21 mouse cellular contexts compared by ENCODE assay signal in genomic region chr4:131913526-131913925, GRCm38 (mm10). TPM values are rescaled to one million over a fixed set of nuclear protein-coding genes. Genes with fewer than 3 reads are reported as not detected.
DNase-seq lines count a peak whose midpoint lies in the region; ATAC-seq lines count a peak whose summit lies in the region.
"Had no signal": no experiment of that assay in that cellular context is flagged by ENCODE, and none has a peak within 500 bp of the region (broad histone marks: within the 10 kb centered on the region; RNA-seq: fewer than 3 reads in every experiment).

No protein-coding gene starts in this region.

- 34% methylated on average over 10 of the region's 10 CpGs for WGBS in kidney, embryonic 15.5 days
- 36% methylated on average over 10 of the region's 10 CpGs for WGBS in kidney, embryonic 14.5 days
- WGBS in limb, embryonic 10.5 days: 46% methylated on average over 10 of the region's 10 CpGs
- 55% methylated on average over 10 of the region's 10 CpGs for WGBS in neural tube, embryonic 15.5 days

- peaks cover 79% of the 10 kb centered on the region for H3K4me1 ChIP-seq in kidney, embryonic 15.5 days
- H3K4me1 ChIP-seq in kidney, embryonic 14.5 days (ENCODE audit: control insufficient read depth, insufficient read depth, low read length): peaks cover 54% of the 10 kb centered on the region
- H3K4me1 ChIP-seq in limb, embryonic 10.5 days: peaks cover 88% of the 10 kb centered on the region
- peaks cover 45% of the 10 kb centered on the region for H3K4me1 ChIP-seq in neural tube, embryonic 15.5 days

- peaks cover 42% of the 10 kb centered on the region for H3K27me3 ChIP-seq in kidney, embryonic 15.5 days
- H3K27me3 ChIP-seq in kidney, embryonic 14.5 days (ENCODE audit: control insufficient read depth, insufficient read depth, low read length): peaks cover 10% of the 10 kb centered on the region
- peaks cover 57% of the 10 kb centered on the region for H3K27me3 ChIP-seq in limb, embryonic 10.5 days (ENCODE audit: low read depth, poor library complexity, severe bottlenecking)
- peaks cover 44% of the 10 kb centered on the region for H3K27me3 ChIP-seq in neural tube, embryonic 15.5 days (replicated peaks)

- H3K4me3 ChIP-seq in kidney, embryonic 15.5 days (replicated peaks): no peak overlapping the region
- no peak overlapping the region for H3K4me3 ChIP-seq in kidney, embryonic 14.5 days (ENCODE audit: low read length)
- H3K4me3 ChIP-seq in limb, embryonic 10.5 days: no peak overlapping the region
- H3K4me3 ChIP-seq in neural tube, embryonic 15.5 days (replicated peaks): no peak overlapping the region
- H3K4me3 ChIP-seq: forebrain, embryonic 13.5 days; heart, embryonic 12.5 days; limb, embryonic 12.5 days; liver, embryonic 13.5 days; midbrain, embryonic 12.5 days; neural tube, embryonic 13.5 days had no signal

- no peak overlapping the region for H3K9ac ChIP-seq in kidney, embryonic 15.5 days
- no peak overlapping the region for H3K9ac ChIP-seq in kidney, embryonic 14.5 days (ENCODE audit: low read depth, low read length)
- H3K9ac ChIP-seq in neural tube, embryonic 15.5 days (replicated peaks): no peak overlapping the region
- H3K9ac ChIP-seq: forebrain, embryonic 13.5 days; limb, embryonic 12.5 days; liver, embryonic 13.5 days; midbrain, embryonic 12.5 days; neural tube, embryonic 13.5 days had no signal

- H3K27ac ChIP-seq in kidney, embryonic 15.5 days: peak overlapping the region; percentile 90; the same call in 1 of the 2 replicates
- H3K27ac ChIP-seq in kidney, embryonic 14.5 days (ENCODE audit: low read depth, low read length): no peak overlapping the region
- H3K27ac ChIP-seq in limb, embryonic 10.5 days: 0 out of 2 replicates have a peak overlapping the region, but pooled peaks have one; percentile 25
- no peak overlapping the region for H3K27ac ChIP-seq in neural tube, embryonic 15.5 days (replicated peaks)
- H3K27ac ChIP-seq: forebrain, embryonic 13.5 days; hindbrain, postnatal 0 days; limb, embryonic 12.5 days; liver, embryonic 13.5 days; macrophage; midbrain, embryonic 12.5 days; neural tube, embryonic 13.5 days had no signal

- ATAC-seq in kidney, embryonic 15.5 days (replicated peaks; ENCODE audit: low FRiP score): no peak
- ATAC-seq in kidney, embryonic 14.5 days (ENCODE audit: low FRiP score, low TSS enrichment): no peak
- no peak for ATAC-seq in neural tube, embryonic 15.5 days (ENCODE audit: low FRiP score)
- ATAC-seq: forebrain, embryonic 13.5 days; hindbrain, postnatal 0 days had no signal

- H3K4me2 ChIP-seq in kidney, embryonic 15.5 days: no peak overlapping the region
- H3K4me2 ChIP-seq in kidney, embryonic 14.5 days (replicated peaks; ENCODE audit: low read depth, low read length): no peak overlapping the region
- no peak overlapping the region for H3K4me2 ChIP-seq in neural tube, embryonic 15.5 days
- H3K4me2 ChIP-seq: forebrain, embryonic 13.5 days; limb, embryonic 12.5 days; liver, embryonic 13.5 days; midbrain, embryonic 12.5 days had no signal

- H3K36me3 ChIP-seq in kidney, embryonic 15.5 days: no peaks in the 10 kb centered on the region
- H3K36me3 ChIP-seq in kidney, embryonic 14.5 days (ENCODE audit: control insufficient read depth, insufficient read depth, low read length): no peaks in the 10 kb centered on the region
- no peaks in the 10 kb centered on the region for H3K36me3 ChIP-seq in limb, embryonic 10.5 days
- H3K36me3 ChIP-seq in neural tube, embryonic 15.5 days: no peaks in the 10 kb centered on the region
- H3K36me3 ChIP-seq: heart, embryonic 12.5 days; limb, embryonic 12.5 days; liver, embryonic 13.5 days; midbrain, embryonic 12.5 days; neural tube, embryonic 13.5 days had no signal

- peak; percentile 36 for DNase-seq in adrenal gland, postnatal 14 days
- DNase-seq in adrenal gland, adult 8-10 months: no peak
- DNase-seq in limb, embryonic 10.5 days (ENCODE audit: low spot score): no peak
- DNase-seq in lung, postnatal 4 days: peak; percentile 39 to 51
- DNase-seq in urinary bladder, postnatal 10 days (ENCODE audit: low spot score): no peak
- DNase-seq: cerebellum, adult 8-10 months; heart, postnatal 4 days; kidney, adult 11 months; liver, embryonic 13.5 days; right cerebral cortex, postnatal 25 days; thymus, postnatal 14 days had no signal

- no peaks in the 10 kb centered on the region for H3K9me3 ChIP-seq in kidney, embryonic 15.5 days (replicated peaks)
- no peaks in the 10 kb centered on the region for H3K9me3 ChIP-seq in kidney, embryonic 14.5 days (ENCODE audit: control insufficient read depth, low read length)
- H3K9me3 ChIP-seq in limb, embryonic 10.5 days (replicated peaks): no peaks in the 10 kb centered on the region
- no peaks in the 10 kb centered on the region for H3K9me3 ChIP-seq in neural tube, embryonic 15.5 days (replicated peaks)
- H3K9me3 ChIP-seq: forebrain, embryonic 13.5 days; heart, embryonic 12.5 days; limb, embryonic 12.5 days; liver, embryonic 13.5 days; midbrain, embryonic 12.5 days; neural tube, embryonic 13.5 days had no signal

RNA-seq across cellular contexts. Expression of gene Tmem200b, which starts 8.0 kb away (rescaled TPM):
- 8.7 TPM in 2 replicates for total RNA-seq in adrenal gland, postnatal 14 days (2021)
- 10 to 100 TPM in 3 of 4 experiments, 1 to 10 TPM in 1; 9.0 to 11.7 (median 10.9) TPM for total RNA-seq in adrenal gland, adult 8-10 months (2022)
- 1.1 and 1.3 TPM in 2 replicates for polyA plus RNA-seq in kidney, embryonic 15.5 days (2015; fragmentation: Nextera tagmentation; extraction: Ambion mirVana)
- 1.8 and 2.1 TPM in 2 replicates for polyA plus RNA-seq in kidney, embryonic 14.5 days (2014; fragmentation: Nextera tagmentation; extraction: Ambion mirVana)
- 2.1 and 2.9 TPM in 2 replicates for polyA plus RNA-seq in limb, embryonic 10.5 days (2016; fragmentation: Nextera tagmentation; extraction: Ambion mirVana)
- 0.22 TPM in 2 replicates for polyA plus RNA-seq in neural tube, embryonic 15.5 days (2015; fragmentation: Nextera tagmentation; extraction: Ambion mirVana)
- polyA plus RNA-seq: forebrain, embryonic 13.5 days; macrophage had no signal

RNA-seq across cellular contexts. Expression of gene Srsf4, which starts 40.1 kb away (rescaled TPM):
- 69.2 and 73.4 TPM in 2 replicates for total RNA-seq in adrenal gland, postnatal 14 days (2021)
- 10 to 100 TPM; 55.5 to 77.3 (median 63.0) TPM for total RNA-seq in adrenal gland, adult 8-10 months (2022)
- polyA plus RNA-seq in kidney, embryonic 15.5 days (2015; fragmentation: Nextera tagmentation; extraction: Ambion mirVana): 110 and 114 TPM in 2 replicates
- polyA plus RNA-seq in kidney, embryonic 14.5 days (2014; fragmentation: Nextera tagmentation; extraction: Ambion mirVana): 82.4 and 118 TPM in 2 replicates
- polyA plus RNA-seq in limb, embryonic 10.5 days (2016; fragmentation: Nextera tagmentation; extraction: Ambion mirVana): 135 and 142 TPM in 2 replicates
- polyA plus RNA-seq in neural tube, embryonic 15.5 days (2015; fragmentation: Nextera tagmentation; extraction: Ambion mirVana): 91.1 and 94.0 TPM in 2 replicates

Comparison
In these comparisons a context has a peak if more than half of its experiments do, and no peak if none do; other contexts are left out.
1. DNase-seq: peak in adrenal gland, postnatal 14 days (single experiment) and lung, postnatal 4 days (2 of 2); none in adrenal gland, adult 8-10 months (single experiment), limb, embryonic 10.5 days (single experiment) and urinary bladder, postnatal 10 days (single experiment).
2. H3K27ac ChIP-seq: peak in kidney, embryonic 15.5 days (single experiment) and limb, embryonic 10.5 days (single experiment); none in kidney, embryonic 14.5 days (single experiment) and neural tube, embryonic 15.5 days (single experiment).